Mouse (Mus musculus) heart, embryonic 11.5 days (tissue): Measurements from ENCODE around the gene Gna11. TPM values are rescaled to one million over a fixed set of nuclear protein-coding genes. Genes with fewer than 3 reads are reported as not detected.

Source experiments
- ATAC-seq: fragments of 200-750 bp; cut with Nextera tagmentation; replicated peaks from 2 replicates; pipeline ENCODE4 v1.8.0; 2017; ENCODE audit warnings: moderate library complexity; ENCODE audit not compliant: insufficient number of reproducible peaks, low FRiP score, low TSS enrichment
- H3K27ac ChIP-seq: fragments of 300-500 bp; sonication (generic); 2 replicates; pipeline ENCODE4 v1.5.1; 2014; ENCODE audit warnings: mild to moderate bottlenecking, low read depth, low read length
- H3K27me3 ChIP-seq: fragments of 300-500 bp; sonication (generic); 2 replicates; pipeline ENCODE4 v1.6.1; 2014; ENCODE audit warnings: mild to moderate bottlenecking, low read length, mixed read lengths; ENCODE audit not compliant: control insufficient read depth, insufficient read depth
- H3K36me3 ChIP-seq: fragments of 300-500 bp; sonication (generic); 2 replicates; pipeline ENCODE4 v1.6.1; 2014; ENCODE audit warnings: mild to moderate bottlenecking, low read length, moderate library complexity, mixed read lengths; ENCODE audit not compliant: control insufficient read depth, insufficient read depth
- H3K4me1 ChIP-seq: fragments of 300-500 bp; sonication (generic); 2 replicates; pipeline ENCODE4 v1.6.1; 2014; ENCODE audit warnings: low read length; ENCODE audit not compliant: control insufficient read depth, insufficient read depth
- H3K4me2 ChIP-seq: fragments of 300-500 bp; sonication (generic); 2 replicates; pipeline ENCODE4 v1.6.1; 2014; ENCODE audit warnings: mild to moderate bottlenecking, moderate library complexity
- H3K4me3 ChIP-seq: fragments of 300-500 bp; sonication (generic); 2 replicates; pipeline ENCODE4 v1.5.1; 2014; ENCODE audit warnings: low read depth, low read length
- H3K9ac ChIP-seq: fragments of 300-500 bp; sonication (generic); 2 replicates; pipeline ENCODE4 v1.6.1; 2014; ENCODE audit warnings: mild to moderate bottlenecking, low read depth, low read length, moderate library complexity
- H3K9me3 ChIP-seq: fragments of 300-500 bp; sonication (generic); replicated peaks from 2 replicates; pipeline ENCODE4 v1.6.1; 2016; ENCODE audit warnings: low read length; ENCODE audit not compliant: control insufficient read depth
- WGBS: fragments of 180-500 bp; shearing (Covaris S2); extraction: QIAGEN DNeasy Blood & Tissue Kit; methylation state at CpG from one replicate; pipeline ENCODE4 v1.1.7; 2014; ENCODE audit not compliant: insufficient replicate concordance; 5-methylcytosine and 5-hydroxymethylcytosine counted together
- polyA plus RNA-seq: library from polyadenylated mRNA; unstranded; fragments of >200 nt; fragmentation: Nextera tagmentation; extraction: Ambion mirVana; gene quantifications from 2 replicates; pipeline ENCODE4 v1.2.1, GENCODE M21; 2014

Gna11 gene
- polyA plus RNA-seq, 1 experiment from 2014 or later = 55.5 TPM

DNA sequence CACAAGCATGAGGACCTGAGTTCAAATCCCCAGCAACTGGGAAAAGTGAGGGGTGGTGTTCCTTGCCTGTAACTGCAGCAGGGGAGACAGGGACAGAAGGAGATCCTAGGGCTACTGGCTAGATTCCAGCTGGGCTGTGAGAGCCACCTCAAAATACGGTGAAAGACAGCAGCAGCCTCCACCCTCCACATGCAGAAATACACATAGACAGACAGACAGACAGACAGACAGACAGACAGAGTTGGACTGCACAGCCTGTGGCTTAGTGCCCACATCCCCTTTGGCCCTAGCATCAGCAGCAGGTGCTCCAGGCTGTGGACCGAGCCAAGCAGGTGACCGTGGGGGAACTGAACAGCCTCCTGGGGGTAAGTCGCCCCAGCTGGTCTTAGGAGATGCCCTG, 35.0 kb upstream of the Gna11 start:
- Histone ChIP-seq H3K4me1 (peaks cover 10% of the 10 kb centered on the region), H3K9ac (no peak overlapping the region), H3K4me2 (no peak overlapping the region), H3K4me3 (no peak overlapping the region), H3K27me3 (peaks cover 9% of the 10 kb centered on the region; the same call in 1 of the 2 replicates), H3K27ac (no peak overlapping the region), H3K9me3 (no peaks in the 10 kb centered on the region), H3K36me3 (peaks cover 2% of the 10 kb centered on the region; the same call in 1 of the 2 replicates)
- WGBS = 72% methylated on average over 4 of the region's 4 CpGs
- no peak for ATAC-seq

- no peak overlapping the region for H3K27ac ChIP-seq
- peak overlapping the region; percentile 62 for H3K4me3 ChIP-seq
- H3K9me3 ChIP-seq = no peaks in the 10 kb centered on the region
- H3K9ac ChIP-seq = peak overlapping the region; percentile 71
- H3K27me3 ChIP-seq = peaks cover 21% of the 10 kb centered on the region
- 2% methylated on average over 6 of the region's 6 CpGs for WGBS
- no peaks in the 10 kb centered on the region for H3K36me3 ChIP-seq
- H3K4me2 ChIP-seq = peak overlapping the region; percentile 68
- ATAC-seq = no peak
- peaks cover 28% of the 10 kb centered on the region for H3K4me1 ChIP-seq
These were observed 30.7 kb upstream of the Gna11 start for GRCm38 (mm10) chr10:81575695-81576094.

GRCm38 (mm10) chr10:81575208-81575631, 30.2 kb upstream of the Gna11 start:
- Histone ChIP-seq H3K9ac (peak overlapping the region; percentile 71), H3K36me3 (no peaks in the 10 kb centered on the region), H3K27ac (no peak overlapping the region), H3K27me3 (peaks cover 19% of the 10 kb centered on the region), H3K9me3 (no peaks in the 10 kb centered on the region), H3K4me2 (peak overlapping the region; percentile 68), H3K4me3 (peak overlapping the region; percentile 62), H3K4me1 (peaks cover 28% of the 10 kb centered on the region)
- no peak for ATAC-seq
- 1% methylated on average over 30 of the region's 30 CpGs for WGBS

DNA sequence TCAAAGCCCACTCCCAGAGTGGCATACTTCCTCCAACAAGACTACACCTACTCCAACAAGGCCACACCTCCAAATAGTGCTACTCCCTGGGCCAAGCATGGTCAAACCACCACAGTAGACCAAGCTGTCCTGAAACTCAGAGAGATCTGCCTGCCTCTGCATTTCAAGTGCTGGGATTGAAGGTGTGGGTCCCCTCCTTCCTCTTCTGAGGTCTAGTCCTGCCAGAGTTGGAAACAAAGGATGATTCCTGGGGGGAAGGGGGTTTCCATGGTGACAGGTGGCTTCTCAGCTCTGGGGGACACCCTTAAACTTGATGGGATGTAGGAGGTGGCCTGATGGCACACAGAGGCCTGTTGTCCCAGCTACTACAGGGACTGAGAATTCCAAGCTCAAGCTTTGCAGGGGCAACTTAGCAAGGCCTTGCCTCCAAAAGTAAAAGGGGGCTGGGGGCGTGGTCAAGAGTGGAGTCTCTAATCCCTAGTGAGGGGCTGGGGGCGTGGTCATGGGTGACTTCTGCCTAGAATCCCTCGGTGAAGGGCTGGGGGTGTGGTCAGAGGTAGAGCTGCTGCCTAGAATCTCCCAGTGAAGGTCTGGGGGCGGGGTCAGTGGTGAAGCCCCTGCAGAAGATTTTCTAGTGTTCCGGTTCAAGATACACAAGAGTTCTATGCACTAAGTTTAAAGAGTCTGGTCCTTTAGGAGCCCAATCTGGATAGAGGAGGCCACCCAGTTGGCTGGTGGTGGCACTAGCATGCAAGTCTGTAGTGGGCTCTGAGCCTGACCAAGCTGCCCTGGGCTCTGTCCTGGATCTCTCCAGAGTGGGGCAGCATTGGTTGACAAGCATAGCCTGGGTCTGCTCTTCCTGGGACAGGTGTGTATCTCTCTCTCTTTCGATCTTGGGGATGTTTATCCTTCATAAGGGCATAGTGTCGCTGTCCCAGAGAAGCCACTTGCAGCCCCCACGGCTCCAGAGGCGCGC, 29.4 kb upstream of the Gna11 start, which contains the start of gene Tle2:
Gene Tle2 (plus strand): TSS at position 481 of the 976 bp plus-strand sequence.
- Histone ChIP-seq H3K4me1 (peaks cover 37% of the 10 kb centered on the region), H3K27ac (no peak within 1 kb of the TSS), H3K27me3 (peaks cover 19% of the 10 kb centered on the region)

DNA sequence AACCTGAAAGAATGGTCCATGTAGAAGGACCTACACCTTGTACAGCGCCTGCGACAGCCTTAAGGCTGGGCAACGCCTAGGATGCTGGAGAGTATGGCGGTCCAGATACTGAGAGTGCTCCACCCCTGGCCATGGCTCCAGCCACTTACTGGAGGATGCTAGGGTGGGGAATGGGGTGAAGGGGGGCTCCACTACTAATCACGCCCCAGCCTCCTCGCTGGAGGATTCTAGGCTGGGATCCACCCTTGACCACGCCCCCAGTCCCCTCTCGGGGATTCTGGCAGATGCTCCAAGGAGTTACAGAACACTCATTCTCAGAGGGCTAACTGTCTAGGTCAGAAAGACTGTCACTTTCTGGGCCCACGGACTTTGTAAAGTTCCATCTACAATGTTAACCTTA, 28.0 kb upstream of the Gna11 start:
- H3K9ac ChIP-seq = no peak overlapping the region
- H3K27ac ChIP-seq = no peak overlapping the region
- H3K27me3 ChIP-seq = peaks cover 19% of the 10 kb centered on the region
- 0 out of 2 replicates have a peak overlapping the region, but pooled peaks have one; percentile 84 for H3K4me2 ChIP-seq
- H3K9me3 ChIP-seq = no peaks in the 10 kb centered on the region
- no peak overlapping the region for H3K4me3 ChIP-seq
- H3K4me1 ChIP-seq = peaks cover 48% of the 10 kb centered on the region
- ATAC-seq = no peak
- H3K36me3 ChIP-seq = no peaks in the 10 kb centered on the region
- whole genome bisulfite sequencing = 13% methylated on average over 9 of the region's 9 CpGs

More for the DNA sequence above, 29.4 kb upstream of the Gna11 start, which contains the start of gene Tle2:
- Histone ChIP-seq H3K4me2 (peak within 1 kb of the TSS; percentile 68), H3K9me3 (no peaks in the 10 kb centered on the region), H3K4me3 (peak within 1 kb of the TSS; percentile 62), H3K36me3 (no peaks in the 10 kb centered on the region), H3K9ac (peak within 1 kb of the TSS; percentile 71)
- ATAC-seq = no peak
- 18% methylated on average over 10 of the region's 10 CpGs for WGBS

GRCm38 (mm10) chr10:81572133-81572671, 27.2 kb upstream of the Gna11 start:
- no peaks in the 10 kb centered on the region for H3K9me3 ChIP-seq
- peak overlapping the region; percentile 17; the same call in 1 of the 2 replicates for H3K9ac ChIP-seq
- WGBS = 8% methylated on average over 9 of the region's 9 CpGs
- peak overlapping the region; percentile 50 for H3K4me3 ChIP-seq
- peak overlapping the region; percentile 4 for H3K27ac ChIP-seq
- H3K27me3 ChIP-seq = peaks cover 19% of the 10 kb centered on the region
- no peaks in the 10 kb centered on the region for H3K36me3 ChIP-seq
- H3K4me2 ChIP-seq = peak overlapping the region; percentile 84
- H3K4me1 ChIP-seq = peaks cover 53% of the 10 kb centered on the region
- ATAC-seq = no peak

DNA sequence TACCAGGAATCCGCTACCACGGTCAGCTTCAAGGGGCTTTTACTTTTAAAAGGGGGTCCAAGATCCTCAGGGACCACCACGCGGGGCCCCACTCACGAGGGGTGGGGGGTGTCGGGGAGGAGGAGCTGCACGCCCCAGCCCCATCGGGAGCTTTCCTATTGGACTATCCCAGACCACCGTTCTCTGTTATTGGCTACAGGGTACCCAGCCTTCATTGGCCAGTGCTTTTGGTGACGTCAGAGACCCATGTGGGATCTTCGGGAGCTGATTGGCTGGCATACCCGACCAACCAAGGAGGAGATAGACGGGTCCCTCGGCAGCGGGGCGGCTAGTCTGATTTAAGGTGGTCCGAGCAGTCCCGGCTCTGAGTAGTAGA, 26.5 kb upstream of the Gna11 start:
- H3K36me3 ChIP-seq = peaks cover 2% of the 10 kb centered on the region
- H3K4me2 ChIP-seq = peak overlapping the region; percentile 84
- WGBS = under 1% methylated on average over 18 of the region's 18 CpGs
- peak; percentile 89 for ATAC-seq
- H3K4me3 ChIP-seq = peak overlapping the region; percentile 50
- peaks cover 17% of the 10 kb centered on the region; the same call in 1 of the 2 replicates for H3K27me3 ChIP-seq
- peaks cover 53% of the 10 kb centered on the region for H3K4me1 ChIP-seq
- H3K9ac ChIP-seq = peak overlapping the region; percentile 66; the same call in 1 of the 2 replicates
- no peaks in the 10 kb centered on the region for H3K9me3 ChIP-seq
- H3K27ac ChIP-seq = peak overlapping the region; percentile 94

DNA sequence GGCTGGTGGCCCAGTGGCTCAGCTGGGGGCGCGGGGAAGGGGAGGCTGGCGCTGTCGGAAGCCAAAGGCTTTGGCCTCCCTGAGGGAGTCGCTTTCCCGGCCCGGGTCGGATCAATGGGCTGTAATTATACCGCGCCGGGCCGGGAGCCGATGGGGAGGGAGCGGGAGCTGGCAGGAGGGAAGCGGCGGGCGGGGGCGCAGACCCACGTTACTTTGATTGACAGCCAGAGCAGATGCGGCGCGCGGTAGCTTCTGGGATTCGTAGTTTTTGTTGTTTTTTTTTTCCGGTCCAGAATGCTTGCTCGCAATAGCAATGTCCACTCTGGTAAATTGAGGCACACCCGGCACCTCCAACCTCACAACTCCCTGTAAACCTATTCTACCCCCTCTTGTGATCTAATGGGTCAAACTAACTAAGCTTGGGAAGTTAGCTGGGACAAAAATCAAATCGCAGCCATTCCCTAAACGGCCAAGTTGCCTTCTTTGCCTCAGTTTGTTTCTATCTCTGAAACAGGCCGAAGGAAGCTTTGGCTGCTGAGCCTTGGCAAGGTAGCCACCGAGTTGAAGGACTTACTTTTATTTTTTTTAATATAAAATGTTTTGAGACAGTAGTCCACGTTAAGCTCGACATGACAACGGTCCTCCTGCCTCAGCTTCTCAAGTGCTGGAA, 26.0 kb upstream of the Gna11 start:
- Histone ChIP-seq H3K9ac (peak overlapping the region; percentile 66; the same call in 1 of the 2 replicates), H3K4me2 (peak overlapping the region; percentile 84), H3K4me1 (peaks cover 49% of the 10 kb centered on the region), H3K9me3 (no peaks in the 10 kb centered on the region), H3K36me3 (peaks cover 5% of the 10 kb centered on the region), H3K27ac (peak overlapping the region; percentile 94), H3K27me3 (peaks cover 16% of the 10 kb centered on the region; the same call in 1 of the 2 replicates), H3K4me3 (peak overlapping the region; percentile 50)
- peak; percentile 58 for ATAC-seq
- WGBS = under 1% methylated on average over 32 of the region's 34 CpGs
